Mouse (Mus musculus) cerebellum, postnatal 10 days (tissue): ENCODE measurements around the gene Gm9944.

Experiments
- DNase-seq, 2 experiments: peaks; one replicate each; pipeline ENCODE4 v3.0.0; 2021; ENCODE audit warnings: mixed read lengths in 2 of 2

Gene Gm9944

DNA sequence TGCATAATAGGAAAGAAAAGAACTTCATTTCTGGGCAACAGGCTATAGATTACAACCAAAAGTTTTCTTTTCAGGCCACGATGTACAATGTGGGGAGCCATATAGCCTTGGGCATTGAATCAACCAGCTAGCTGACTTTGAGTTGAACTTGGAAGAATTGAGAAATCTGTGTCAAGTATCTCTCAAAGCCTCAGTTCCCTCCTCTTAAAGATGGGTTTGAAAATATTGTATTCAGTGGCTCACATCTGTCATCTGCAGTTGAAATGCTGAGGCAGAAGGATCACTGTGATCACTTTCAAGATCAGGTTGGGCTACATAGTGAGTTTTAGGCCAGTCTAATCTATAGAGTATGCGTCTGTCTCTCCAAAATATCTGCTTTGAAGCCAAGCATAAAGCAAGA is at the start of gene Gm9944:
Gene Gm9944, minus strand, starts transcription at position 101 of the 400 bp plus-strand sequence.
- no peak for DNase-seq

DNA sequence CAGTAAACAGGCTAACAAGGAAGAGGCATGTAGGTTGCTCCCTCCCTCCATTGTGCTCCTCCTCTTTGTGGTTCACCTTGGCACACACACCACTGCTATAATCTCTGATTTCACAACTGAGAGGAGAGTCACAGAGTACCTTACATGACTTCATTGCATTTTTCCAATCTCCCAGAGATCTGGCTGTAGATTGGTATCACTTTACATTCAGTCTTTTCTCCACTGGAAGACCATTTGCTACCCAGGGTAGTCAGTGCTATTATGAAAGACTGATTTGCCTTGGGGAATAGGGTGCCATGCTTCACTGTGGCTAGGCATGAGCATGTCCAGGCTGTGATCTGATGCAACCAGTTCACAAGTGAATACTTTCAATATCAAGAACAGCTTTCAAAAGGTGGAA is 40.2 kb upstream of the Gm9944 start:
- DNase-seq = no peak

DNA sequence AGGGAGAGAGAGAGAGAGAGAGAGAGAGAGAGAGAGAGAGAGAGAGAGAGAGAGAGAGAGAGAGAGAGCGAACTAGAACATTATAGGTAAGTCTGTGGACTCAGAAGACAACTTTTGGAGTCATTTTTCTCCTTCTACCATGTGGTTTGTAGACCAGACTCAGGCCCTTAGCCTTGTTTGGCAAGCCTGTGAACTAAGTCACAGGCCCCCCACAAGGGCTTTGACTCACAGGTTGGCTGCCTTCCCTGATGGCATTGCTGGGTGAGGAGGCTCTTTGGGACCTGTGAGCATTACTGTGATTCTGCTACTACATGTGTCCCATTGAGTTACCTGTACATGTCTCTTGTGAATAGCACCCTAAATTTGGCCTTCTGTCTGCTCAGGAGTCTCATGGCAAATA is 15.0 kb upstream of the Gm9944 start:
- DNase-seq = no peak

DNA sequence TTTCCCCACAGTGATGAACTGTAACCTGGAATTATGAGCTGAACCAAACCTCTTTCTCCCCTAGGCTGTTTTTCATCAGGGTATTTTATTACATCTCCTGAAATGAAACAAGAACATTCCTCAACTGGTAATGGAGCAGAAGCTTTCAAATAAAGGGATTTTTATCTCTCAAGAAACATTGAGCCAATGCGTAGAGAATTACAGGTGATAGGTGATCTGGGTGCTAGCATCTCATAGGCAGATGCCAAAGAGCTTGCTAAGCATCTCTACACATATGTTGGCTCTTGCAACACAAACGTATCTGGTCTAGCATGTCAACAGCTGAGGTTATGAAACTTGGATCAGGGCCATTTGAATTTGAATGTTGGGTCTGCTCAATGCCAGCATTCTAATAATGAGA is 12.1 kb upstream of the Gm9944 start:
- DNase-seq = no peak

DNA sequence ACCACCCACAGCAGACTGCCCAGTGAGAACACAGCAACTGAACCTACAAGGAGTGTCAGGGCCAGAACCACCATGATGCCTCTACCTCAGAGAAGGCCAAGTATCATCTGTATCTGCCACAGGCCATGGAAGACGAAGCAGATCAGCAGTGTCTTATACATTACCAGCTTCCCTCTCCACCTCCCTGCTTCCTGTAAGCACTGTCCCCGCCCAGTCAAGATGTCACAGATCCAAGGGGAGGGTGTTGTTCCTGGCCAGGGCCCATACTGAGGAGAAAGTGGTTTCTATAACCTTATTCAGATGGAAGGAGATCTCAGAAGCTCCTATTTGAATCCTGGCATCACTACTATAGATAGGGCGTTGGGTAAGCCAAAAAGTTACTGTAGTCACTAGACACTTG is 10.5 kb upstream of the Gm9944 start, which contains the start of gene Aadacl3:
Gene Aadacl3, minus strand, starts transcription at position 101 of the 400 bp plus-strand sequence.
- DNase-seq = no peak

DNA sequence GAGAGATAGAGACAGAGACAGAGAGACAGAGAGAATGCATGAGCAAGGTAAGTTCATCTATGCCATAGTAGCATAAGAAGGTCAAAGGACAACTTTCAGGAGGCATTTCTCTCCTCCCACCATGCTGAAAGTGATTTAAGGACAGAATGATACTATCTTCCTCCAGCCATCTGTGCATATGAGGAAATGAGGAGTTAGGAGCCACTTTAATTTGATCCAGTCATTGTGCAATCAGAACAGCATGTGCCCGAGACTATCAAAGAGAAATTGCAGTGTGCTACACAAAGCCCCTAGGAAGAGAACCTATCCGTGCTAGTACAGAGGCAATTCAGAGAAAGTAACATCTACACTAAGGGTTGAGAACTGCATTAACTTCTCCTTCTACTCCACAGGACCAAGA is 4.6 kb downstream of the Gm9944 start:
- no peak for DNase-seq

DNA sequence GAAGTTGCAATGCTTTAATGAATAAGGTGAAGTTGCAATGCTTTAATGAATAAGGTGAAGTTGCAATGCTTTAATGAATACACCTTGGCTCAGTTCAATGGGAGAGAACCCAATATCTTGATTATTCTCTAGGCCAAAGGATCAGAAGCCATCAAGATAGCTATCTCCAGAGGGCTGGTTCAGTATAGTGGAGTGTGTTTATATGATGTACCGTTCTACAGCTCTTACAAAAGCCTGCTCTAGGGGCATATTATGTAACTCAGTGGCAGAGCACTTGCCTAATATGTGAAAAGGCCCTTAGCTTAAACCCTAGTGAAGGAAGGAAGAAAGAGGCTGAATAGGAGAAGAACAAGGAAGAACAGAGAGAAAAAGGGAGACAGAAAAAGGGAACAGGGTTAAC is 11.5 kb downstream of the Gm9944 start:
- DNase-seq = no peak

DNA sequence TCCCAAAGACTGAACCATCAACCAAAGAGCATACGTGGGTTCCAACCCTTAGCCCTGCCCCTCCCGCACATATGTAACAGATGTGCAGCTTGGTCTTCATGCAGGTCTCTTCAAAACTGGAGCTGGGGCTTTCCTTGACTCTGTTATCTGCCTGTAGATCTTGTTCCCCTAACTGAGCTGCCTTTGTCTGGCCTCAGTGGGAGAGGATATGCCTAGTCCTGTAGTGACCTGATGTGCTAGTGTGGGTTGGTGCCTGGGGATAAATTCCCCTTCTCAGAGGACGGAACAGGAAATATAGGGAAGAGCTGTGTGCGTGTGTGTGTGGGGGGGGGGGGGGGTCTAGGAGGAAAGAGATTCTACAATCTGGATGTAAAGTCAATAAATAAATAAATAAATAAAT is 12.0 kb downstream of the Gm9944 start:
- DNase-seq = no peak

DNA sequence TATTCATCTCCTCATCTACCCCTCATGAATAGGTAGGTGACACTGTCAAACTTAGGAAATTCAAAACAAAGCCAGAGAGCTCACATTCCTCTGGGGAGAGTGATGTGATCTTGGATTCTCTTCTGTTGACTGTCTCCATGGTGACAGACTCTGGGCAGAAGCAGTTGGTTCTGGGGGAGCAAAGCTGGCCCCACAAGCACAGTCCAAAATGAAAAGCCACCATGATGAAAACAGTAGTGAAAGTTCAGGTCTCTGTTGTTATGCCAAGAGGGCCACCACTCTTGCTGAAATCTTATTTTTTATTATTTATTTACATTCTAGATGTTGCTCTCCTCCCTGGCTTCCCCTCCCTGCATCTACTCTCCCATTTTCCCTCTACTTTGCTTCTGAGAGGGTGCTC is 14.4 kb downstream of the Gm9944 start, which contains the start of gene 1700012P22Rik:
Gene 1700012P22Rik, minus strand, starts transcription at position 101 of the 400 bp plus-strand sequence.
- DNase-seq = no peak

DNA sequence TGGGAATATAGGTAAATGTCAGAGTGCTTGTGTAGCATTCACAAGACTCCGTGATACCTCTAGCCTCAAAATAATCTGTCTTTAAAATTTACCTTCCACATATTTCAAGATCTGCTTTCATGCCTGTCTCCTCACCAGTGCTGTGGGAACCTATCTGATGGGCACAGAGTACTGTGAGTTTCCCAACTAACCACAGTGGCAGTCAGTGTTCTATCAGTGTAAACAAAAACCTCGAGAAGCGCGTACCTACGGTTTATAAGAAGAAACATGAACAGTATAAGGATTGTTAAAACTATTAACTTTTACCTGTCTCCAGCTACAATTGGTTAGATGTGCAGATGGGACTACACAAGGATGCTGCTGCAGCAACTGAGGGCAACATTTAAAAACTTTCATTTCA is 19.9 kb downstream of the Gm9944 start:
- DNase-seq = no peak

DNA sequence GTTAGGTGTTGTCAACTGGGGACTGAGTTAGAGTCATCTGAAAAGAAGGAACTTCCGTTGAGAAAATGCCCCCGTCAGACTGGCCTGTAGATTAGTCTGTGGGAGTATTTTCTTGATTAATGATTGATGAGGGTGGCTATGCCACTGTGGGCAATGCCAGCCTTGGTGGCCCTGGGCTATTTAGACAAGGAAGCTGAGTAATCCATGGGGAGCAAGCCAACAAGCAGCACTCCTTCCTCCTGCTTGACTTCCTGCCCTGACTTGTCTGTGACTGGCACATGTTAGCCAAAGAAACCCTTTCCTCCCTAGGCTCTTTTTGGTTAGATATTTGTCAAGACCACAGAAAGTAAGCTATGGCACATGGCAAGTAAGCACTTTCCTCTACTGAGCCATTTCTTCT is 22.4 kb downstream of the Gm9944 start:
- DNase-seq = no peak

DNA sequence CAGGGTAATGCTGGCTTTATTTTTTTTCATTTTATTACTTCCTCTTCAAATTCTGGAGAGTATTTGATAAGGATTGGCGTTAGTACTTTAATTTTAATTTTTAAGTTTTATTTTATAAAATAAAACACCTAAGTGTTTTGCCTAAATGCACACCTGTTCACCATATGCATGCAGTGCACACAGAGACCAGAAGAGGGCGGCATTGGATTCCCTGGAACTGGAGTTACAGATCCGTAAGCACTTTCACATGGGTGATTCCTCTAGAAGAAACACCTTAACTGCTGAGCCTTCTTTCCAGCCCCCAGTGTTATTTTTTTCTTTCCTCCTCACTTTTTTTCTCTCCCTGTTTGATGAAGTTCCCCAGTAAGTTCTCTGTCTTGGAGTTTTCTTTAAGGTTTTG is 24.2 kb downstream of the Gm9944 start:
- DNase-seq = peak; percentile 2

DNA sequence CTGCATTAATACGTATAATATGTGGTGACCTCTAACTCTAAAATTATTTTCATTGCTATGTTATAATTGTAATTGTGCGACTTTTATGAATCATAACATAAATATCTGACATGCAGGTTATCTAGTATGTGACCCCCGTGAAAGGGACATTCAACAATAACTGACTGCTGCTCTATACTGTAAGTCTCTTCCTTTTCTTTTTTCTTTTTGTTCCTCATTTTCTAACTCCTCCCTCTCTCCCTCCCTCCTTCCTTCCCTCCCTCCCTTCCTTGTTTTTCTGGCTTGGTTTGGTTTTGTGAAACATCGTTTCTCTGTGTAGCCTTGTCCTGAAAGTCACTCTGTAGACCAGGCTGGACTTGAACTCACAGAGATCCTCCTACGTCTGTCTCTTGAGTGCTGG is 28.5 kb downstream of the Gm9944 start:
- DNase-seq = no peak

DNA sequence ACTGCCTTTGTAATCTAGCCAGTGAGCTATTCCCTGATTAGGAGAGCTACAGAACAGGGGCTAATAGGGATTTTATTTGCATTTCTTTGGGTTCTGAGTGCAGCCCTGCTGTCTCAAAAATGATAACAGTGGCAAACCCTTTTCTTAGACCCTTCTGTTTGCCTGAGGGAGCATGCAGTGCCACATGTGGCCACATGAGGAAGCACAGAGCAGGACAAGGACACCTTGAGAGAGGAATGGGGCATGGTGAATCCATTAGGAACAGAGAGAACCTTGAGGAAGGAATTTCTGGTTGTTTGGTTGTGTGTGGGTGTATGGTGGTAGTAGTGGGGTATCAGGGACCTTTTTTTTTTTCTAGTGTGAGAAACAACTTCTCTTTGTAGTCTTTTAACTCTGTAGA is 32.5 kb downstream of the Gm9944 start:
- DNase-seq = no peak

DNA sequence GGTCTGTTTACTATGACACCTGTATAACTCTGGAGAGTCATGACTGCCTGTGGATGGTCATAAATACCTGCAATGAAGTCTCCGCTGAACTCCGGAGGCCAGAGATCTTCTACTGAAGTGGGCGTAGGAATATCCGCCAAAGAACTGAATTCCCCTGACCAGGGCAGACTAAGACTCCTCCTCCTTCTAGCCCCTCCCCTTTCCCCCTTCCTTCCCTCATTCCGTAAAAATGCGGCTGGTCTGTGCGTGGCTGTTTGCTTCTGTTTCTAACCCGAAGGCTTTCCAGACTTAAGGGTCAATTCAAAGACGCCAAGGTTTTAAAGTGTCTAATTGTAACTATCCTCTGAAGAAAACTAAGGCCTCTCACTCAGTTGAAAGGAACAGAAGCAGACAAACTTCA is 44.8 kb downstream of the Gm9944 start, which contains the start of gene Pramef12:
Gene Pramef12, minus strand, starts transcription at position 175 of the 400 bp plus-strand sequence.
- DNase-seq = no peak

DNA sequence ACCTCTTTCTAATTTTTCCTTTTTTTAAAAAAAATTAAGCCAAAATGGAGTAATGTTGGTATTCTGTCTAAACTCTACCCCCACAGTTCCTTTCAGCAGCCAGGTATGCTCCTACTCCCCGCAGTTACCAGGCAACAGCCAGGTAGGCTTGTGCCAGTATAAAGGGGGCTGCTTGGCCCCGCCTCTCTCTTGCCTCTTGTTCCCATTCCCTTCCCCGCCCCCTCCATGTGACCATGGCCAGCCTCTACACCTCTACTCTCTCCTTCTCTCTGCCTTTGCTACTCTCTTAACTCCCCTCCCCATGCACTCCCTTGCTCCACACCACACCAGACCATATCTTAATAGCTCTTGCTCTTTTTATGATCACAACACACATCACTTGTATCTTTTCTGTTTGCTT is 46.9 kb downstream of the Gm9944 start:
- no peak for DNase-seq

DNA sequence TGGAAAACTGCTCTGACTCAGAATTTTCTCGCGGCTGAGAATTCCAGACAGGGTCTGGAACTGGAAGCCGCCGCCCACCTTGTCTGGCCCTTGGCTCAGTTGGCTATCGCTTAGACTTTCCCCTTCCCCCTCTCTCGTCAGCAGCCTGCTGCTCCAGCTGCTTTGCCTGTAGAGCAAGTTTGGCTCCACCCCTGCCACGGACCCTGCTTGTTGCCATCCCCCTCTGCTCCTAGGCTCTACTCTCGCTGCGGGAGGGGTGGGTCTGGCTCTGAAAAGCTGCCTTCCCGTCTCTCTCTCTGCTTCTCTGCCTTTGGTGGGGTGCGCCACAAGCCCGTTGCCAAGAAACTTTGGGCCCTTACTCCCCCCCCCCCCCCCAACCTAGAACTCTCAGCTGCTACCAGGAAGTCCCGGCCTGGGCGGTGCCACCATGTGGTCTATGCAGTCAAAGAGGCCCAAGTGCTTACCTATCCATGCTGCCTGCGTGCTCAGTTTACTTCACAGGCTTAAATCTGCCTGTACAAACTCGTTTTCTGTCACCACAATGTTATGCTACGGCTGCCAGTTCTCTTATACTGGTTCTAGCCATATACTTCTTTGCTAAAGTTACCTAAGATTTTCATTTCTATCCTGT is 48.5 kb downstream of the Gm9944 start:
- no peak for DNase-seq
